Mouse (Mus musculus) heart, embryonic 14.5 days (tissue): ENCODE data around the gene Lrrn2. TPM values are rescaled to one million over a fixed set of nuclear protein-coding genes. Genes with fewer than 3 reads are reported as not detected.

Experiments
- ATAC-seq: fragments of 200-750 bp; cut with Nextera tagmentation; 2 replicates; pipeline ENCODE4 v1.8.0; 2017; ENCODE audit warnings: low read depth, moderate TSS enrichment; ENCODE audit not compliant: insufficient number of reproducible peaks, insufficient read depth, low FRiP score
- H3K27ac ChIP-seq, 2 experiments: fragments of 200-500 bp in 1 of 2; fragments of 300-500 bp in 1 of 2; sonication (generic) in 1 of 2; replicated peaks in 1 of 2; 2 replicates each; pipeline ENCODE4 v1.5.1; 2012 to 2014; ENCODE audit warnings: low read depth in 2 of 2, low read length in 2 of 2, control low read depth in 1 of 2, mild to moderate bottlenecking in 1 of 2, mixed read lengths in 1 of 2; ENCODE audit not compliant: control insufficient read depth in 1 of 2, insufficient read depth in 1 of 2
- H3K27me3 ChIP-seq: fragments of 300-500 bp; sonication (generic); 2 replicates; pipeline ENCODE4 v1.6.1; 2014; ENCODE audit warnings: mild to moderate bottlenecking, low read length, control low read depth; ENCODE audit not compliant: control insufficient read depth, insufficient read depth
- H3K36me3 ChIP-seq: fragments of 300-500 bp; sonication (generic); 2 replicates; pipeline ENCODE4 v1.6.1; 2014; ENCODE audit warnings: mild to moderate bottlenecking, control low read depth, low read length, mixed read lengths; ENCODE audit not compliant: control insufficient read depth, insufficient read depth
- H3K4me1 ChIP-seq, 2 experiments: fragments of 200-500 bp in 1 of 2; fragments of 300-500 bp in 1 of 2; sonication (generic) in 1 of 2; 2 replicates each; pipeline ENCODE4 v1.6.1; 2012 to 2014; ENCODE audit warnings: low read length in 2 of 2, control low read depth in 1 of 2, mixed read lengths in 1 of 2; ENCODE audit not compliant: control insufficient read depth in 2 of 2, insufficient read depth in 2 of 2
- H3K4me2 ChIP-seq: fragments of 300-500 bp; sonication (generic); 2 replicates; pipeline ENCODE4 v1.6.1; 2014; ENCODE audit warnings: mild to moderate bottlenecking, low read length
- H3K4me3 ChIP-seq, 2 experiments: fragments of 200-500 bp in 1 of 2; fragments of 300-500 bp in 1 of 2; sonication (generic) in 1 of 2; 2 replicates each; pipeline ENCODE4 v1.5.1; 2012 to 2014; ENCODE audit warnings: low read length in 2 of 2, mild to moderate bottlenecking in 2 of 2, control low read depth in 1 of 2, low read depth in 1 of 2, moderate library complexity in 1 of 2; ENCODE audit not compliant: control insufficient read depth in 1 of 2, insufficient read depth in 1 of 2
- H3K9ac ChIP-seq: fragments of 300-500 bp; sonication (generic); 2 replicates; pipeline ENCODE4 v1.6.1; 2014; ENCODE audit warnings: mild to moderate bottlenecking, low read length
- H3K9me3 ChIP-seq: fragments of 300-500 bp; sonication (generic); 2 replicates; pipeline ENCODE4 v1.6.1; 2016; ENCODE audit warnings: low read length, control low read depth; ENCODE audit not compliant: control insufficient read depth
- WGBS: fragments of 180-500 bp; shearing (Covaris S2); extraction: QIAGEN DNeasy Blood & Tissue Kit; methylation state at CpG from one replicate; pipeline ENCODE4 v1.1.7; 2014; 5-methylcytosine and 5-hydroxymethylcytosine counted together
- polyA plus RNA-seq: library from polyadenylated mRNA; unstranded; fragments of >200 nt; fragmentation: Nextera tagmentation; extraction: Ambion mirVana; gene quantifications from 2 replicates; pipeline ENCODE4 v1.2.1, GENCODE M21; 2014

The Lrrn2 gene
- polyA plus RNA-seq, result 11.4 and 12.0 TPM in 2 replicates

GRCm38 (mm10) chr1:132880161-132881005 is at the start of gene Lrrn2:
Gene Lrrn2, plus strand, starts transcription at chr1:132880273.
- H3K4me2 ChIP-seq, result peak within 1 kb of the TSS; percentile 96
- H3K4me3 ChIP-seq, result peak within 1 kb of the TSS; percentile 56 to 65
- no peak within 1 kb of the TSS; a peak in 1 of 4 replicates for H3K27ac ChIP-seq
- no peaks in the 10 kb centered on the region for H3K36me3 ChIP-seq
- peak within 1 kb of the TSS; percentile 75 for H3K9ac ChIP-seq
- peaks cover 27% of the 10 kb centered on the region for H3K27me3 ChIP-seq
- 0 out of 2 replicates have a peak, but pooled peaks have one; percentile 23 for ATAC-seq
- H3K4me1 ChIP-seq, result peaks cover 24 to 34% of the 10 kb centered on the region in 2 experiments
- H3K9me3 ChIP-seq, result no peaks in the 10 kb centered on the region
- under 1% methylated on average over 75 of the region's 80 CpGs for WGBS

- no peaks in the 10 kb centered on the region for H3K9me3 ChIP-seq
- H3K9ac ChIP-seq, result no peak overlapping the region
- no peaks in the 10 kb centered on the region for H3K4me1 ChIP-seq
- H3K27me3 ChIP-seq, result no peaks in the 10 kb centered on the region
- H3K27ac ChIP-seq, result no peak overlapping the region
- no peak for ATAC-seq
- H3K4me3 ChIP-seq, result no peak overlapping the region
- 77% methylated on average over 4 of the region's 4 CpGs for WGBS
- H3K36me3 ChIP-seq, result no peaks in the 10 kb centered on the region
- no peak overlapping the region for H3K4me2 ChIP-seq
Measured at GRCm38 (mm10) chr1:132831963-132832362, 48.1 kb upstream of the Lrrn2 start.

- H3K4me3 ChIP-seq, result no peak overlapping the region
- no peak overlapping the region for H3K4me2 ChIP-seq
- no peak for ATAC-seq
- no peak overlapping the region for H3K9ac ChIP-seq
- H3K27me3 ChIP-seq, result no peaks in the 10 kb centered on the region
- H3K27ac ChIP-seq, result no peak overlapping the region
- no peaks in the 10 kb centered on the region for H3K36me3 ChIP-seq
- 49% methylated on average over 8 of the region's 8 CpGs for WGBS
- H3K4me1 ChIP-seq, result no peaks in the 10 kb centered on the region
- H3K9me3 ChIP-seq, result no peaks in the 10 kb centered on the region
Measured at GRCm38 (mm10) chr1:132834037-132834436, 46.0 kb upstream of the Lrrn2 start.

GRCm38 (mm10) chr1:132836895-132837294 is 43.2 kb upstream of the Lrrn2 start:
- no peaks in the 10 kb centered on the region for H3K27me3 ChIP-seq
- 65% methylated on average over 8 of the region's 8 CpGs for WGBS
- no peak overlapping the region for H3K27ac ChIP-seq
- ATAC-seq, result no peak
- H3K4me1 ChIP-seq, result 0 out of 4 replicates have a peak, but pooled peaks cover 2 to 3% of the 10 kb centered on the region in 2 experiments
- H3K9ac ChIP-seq, result no peak overlapping the region
- H3K36me3 ChIP-seq, result no peaks in the 10 kb centered on the region
- no peaks in the 10 kb centered on the region for H3K9me3 ChIP-seq
- no peak overlapping the region for H3K4me2 ChIP-seq
- no peak overlapping the region for H3K4me3 ChIP-seq

- Histone ChIP-seq H3K4me3 (no peak overlapping the region), H3K9me3 (no peaks in the 10 kb centered on the region), H3K27ac (no peak overlapping the region), H3K9ac (no peak overlapping the region), H3K36me3 (no peaks in the 10 kb centered on the region), H3K27me3 (no peaks in the 10 kb centered on the region), H3K4me1 (0 out of 4 replicates have a peak, but pooled peaks cover 2 to 3% of the 10 kb centered on the region in 2 experiments), H3K4me2 (no peak overlapping the region)
- ATAC-seq, result no peak
- 65% methylated on average over 5 of the region's 5 CpGs for WGBS
Measured at GRCm38 (mm10) chr1:132837691-132838090, 42.4 kb upstream of the Lrrn2 start.

DNA sequence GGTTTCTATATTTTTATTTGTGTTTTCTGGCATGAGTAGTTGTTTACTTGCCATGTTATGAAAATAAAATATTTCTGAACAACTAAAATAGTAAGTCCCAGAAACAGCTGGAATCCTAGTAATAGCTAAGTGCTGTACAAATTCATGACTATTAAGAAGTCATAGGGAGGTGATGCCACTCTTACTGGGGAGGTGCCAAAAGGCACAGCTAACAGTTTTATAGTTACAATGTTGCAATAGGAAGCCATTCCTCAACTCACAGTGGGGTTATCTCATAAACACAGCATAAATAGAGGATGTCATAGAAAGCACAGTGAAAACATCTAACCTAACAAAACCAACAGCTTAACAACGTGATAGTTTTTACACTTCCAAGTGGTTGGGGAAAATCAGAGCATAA is 41.7 kb upstream of the Lrrn2 start:
- Histone ChIP-seq H3K4me3 (no peak overlapping the region), H3K27ac (no peak overlapping the region), H3K9ac (no peak overlapping the region), H3K4me1 (0 out of 4 replicates have a peak, but pooled peaks cover 2 to 5% of the 10 kb centered on the region in 2 experiments), H3K9me3 (no peaks in the 10 kb centered on the region), H3K4me2 (no peak overlapping the region), H3K27me3 (no peaks in the 10 kb centered on the region), H3K36me3 (no peaks in the 10 kb centered on the region)
- no peak for ATAC-seq
- 77% methylated on average over 1 of the region's 1 CpGs for WGBS

DNA sequence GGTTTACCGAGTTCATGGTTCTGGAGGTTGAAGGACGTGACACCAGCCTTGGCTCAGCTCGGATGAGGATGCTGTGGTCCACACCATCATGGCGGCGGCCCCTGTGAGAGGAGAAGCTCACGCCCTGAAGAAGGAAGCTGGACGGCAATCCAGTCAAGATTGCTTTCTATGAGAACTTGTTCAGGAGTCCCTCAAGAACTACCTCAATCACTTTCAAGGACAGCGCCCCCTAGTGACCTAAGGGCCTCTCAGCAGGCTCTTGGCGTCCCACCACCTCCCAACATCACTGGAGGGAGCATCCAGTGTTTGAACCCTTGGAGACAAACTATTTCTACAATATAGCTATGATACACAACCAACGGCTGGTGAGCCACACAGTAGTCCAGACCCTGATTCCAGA is 36.5 kb upstream of the Lrrn2 start:
- Histone ChIP-seq H3K36me3 (no peaks in the 10 kb centered on the region), H3K9ac (no peak overlapping the region), H3K4me2 (no peak overlapping the region), H3K27ac (no peak overlapping the region), H3K4me1 (peaks cover 9 to 18% of the 10 kb centered on the region in 2 experiments), H3K4me3 (no peak overlapping the region), H3K9me3 (peaks cover 10% of the 10 kb centered on the region), H3K27me3 (no peaks in the 10 kb centered on the region)
- no peak for ATAC-seq
- 82% methylated on average over 10 of the region's 10 CpGs for WGBS
